Mouse (Mus musculus) G1E (cell line): Measurements from ENCODE around the gene Fstl4. TPM values are rescaled to one million over a fixed set of nuclear protein-coding genes. Genes with fewer than 3 reads are reported as not detected.

Experiments used
- ATAC-seq: 2 replicates; pipeline ENCODE4 v1.8.0; 2016; ENCODE audit warnings: mild to moderate bottlenecking; ENCODE audit not compliant: insufficient number of reproducible peaks, poor library complexity, low FRiP score, severe bottlenecking; ENCODE audit errors: extremely low read depth
- DNase-seq: peaks from one replicate; pipeline ENCODE4 v3.0.0; 2012; ENCODE audit warnings: low spot score
- H3K27me3 ChIP-seq: 2 replicates; pipeline ENCODE4 v1.6.1; 2012; ENCODE audit warnings: mild to moderate bottlenecking, low read length, inconsistent platforms; ENCODE audit not compliant: insufficient read depth
- H3K36me3 ChIP-seq: replicated peaks from 2 replicates; pipeline ENCODE3; 2012; ENCODE audit warnings: mild to moderate bottlenecking, inconsistent platforms
- H3K4me1 ChIP-seq: 2 replicates; pipeline ENCODE4 v1.6.1; 2012; ENCODE audit warnings: low read depth, low read length, inconsistent platforms, mixed read lengths; ENCODE audit not compliant: insufficient read depth
- H3K4me3 ChIP-seq: 2 replicates; pipeline ENCODE4 v1.5.1; 2012; ENCODE audit warnings: low read depth, mild to moderate bottlenecking, inconsistent platforms, low read length, moderate library complexity, mixed read lengths
- H3K9me3 ChIP-seq: replicated peaks from 2 replicates; pipeline ENCODE4 v1.6.1; 2012; ENCODE audit warnings: inconsistent platforms
- CTCF ChIP-seq: IDR thresholded peaks from 2 replicates; pipeline ENCODE4 v1.5.1; 2012; ENCODE audit warnings: low read depth, low read length, inconsistent platforms, mixed read lengths
- GATA1 ChIP-seq: IDR thresholded peaks from 2 replicates; pipeline ENCODE4 v1.6.1; 2012; ENCODE audit warnings: borderline replicate concordance, low read length, inconsistent platforms, mixed read lengths
- GATA2 ChIP-seq: IDR thresholded peaks from 2 replicates; pipeline ENCODE4 v1.6.1; 2012; ENCODE audit warnings: low read depth, low read length, inconsistent platforms, borderline replicate concordance
- POLR2AphosphoS5 ChIP-seq: IDR thresholded peaks from 2 replicates; pipeline ENCODE4 v1.6.1; 2012; ENCODE audit warnings: low read depth, low read length, inconsistent platforms; ENCODE audit not compliant: insufficient replicate concordance
- TAL1 ChIP-seq: conservative IDR thresholded peaks from 2 replicates; pipeline ENCODE4 v1.6.1; 2012; ENCODE audit warnings: low read depth, low read length, inconsistent platforms, mixed read lengths
- polyA plus RNA-seq: library from polyadenylated mRNA; stranded (reverse); fragments of >175 nt; gene quantifications from 2 replicates; pipeline ENCODE4 v1.2.3, GENCODE M21; 2012
- total RNA-seq, 2 experiments: library from RNA; stranded (forward) in 1 of 2; stranded (reverse) in 1 of 2; fragments of 200-1000 nt in 1 of 2; fragments of >200 nt in 1 of 2; fragmentation: Nextera tagmentation in 1 of 2; gene quantifications; 2 replicates each; pipeline ENCODE4 v1.2.3; 2014 to 2017

Gene Fstl4
- total and polyA plus RNA-seq, 3 experiments, result 0.05 TPM; not detected in 2

- Histone ChIP-seq H3K36me3 (no peaks in the 10 kb centered on the region), H3K4me1 (no peaks in the 10 kb centered on the region), H3K4me3 (no peak overlapping the region), H3K9me3 (no peaks in the 10 kb centered on the region), H3K27me3 (no peaks in the 10 kb centered on the region)
- no peak for DNase-seq
- no peak for ATAC-seq
- no peak for TF ChIP-seq GATA2
- no peak for TF ChIP-seq CTCF
- no peak for TF ChIP-seq GATA1
- no peak for TF ChIP-seq TAL1
- no peak for TF ChIP-seq POLR2AphosphoS5
Observed at GRCm38 (mm10) chr11:52888150-52888549, 123.7 kb downstream of the Fstl4 start.

- no peak for TF ChIP-seq GATA2
- TF ChIP-seq GATA1, result no peak
- TF ChIP-seq TAL1, result no peak
- TF ChIP-seq POLR2AphosphoS5, result no peak
- no peak for TF ChIP-seq CTCF
- no peaks in the 10 kb centered on the region for H3K27me3 ChIP-seq
Observed at GRCm38 (mm10) chr11:52889527-52889926, 125.1 kb downstream of the Fstl4 start.

GRCm38 (mm10) chr11:52890156-52890555, 125.7 kb downstream of the Fstl4 start:
- H3K9me3 ChIP-seq, result no peaks in the 10 kb centered on the region
- H3K4me1 ChIP-seq, result no peaks in the 10 kb centered on the region
- H3K27me3 ChIP-seq, result no peaks in the 10 kb centered on the region
- TF ChIP-seq POLR2AphosphoS5, result no peak
- ATAC-seq (no peak), DNase-seq (no peak)
- no peak overlapping the region for H3K4me3 ChIP-seq
- H3K36me3 ChIP-seq, result no peaks in the 10 kb centered on the region

More at GRCm38 (mm10) chr11:52889527-52889926, 125.1 kb downstream of the Fstl4 start:
- H3K4me3 ChIP-seq, result no peak overlapping the region
- no peak for DNase-seq
- no peak for ATAC-seq
- H3K9me3 ChIP-seq, result no peaks in the 10 kb centered on the region
- no peaks in the 10 kb centered on the region for H3K4me1 ChIP-seq
- no peaks in the 10 kb centered on the region for H3K36me3 ChIP-seq

GRCm38 (mm10) chr11:52904101-52904500, 139.7 kb downstream of the Fstl4 start:
- no peak overlapping the region for H3K4me3 ChIP-seq
- no peaks in the 10 kb centered on the region for H3K36me3 ChIP-seq
- no peaks in the 10 kb centered on the region for H3K4me1 ChIP-seq
- no peak for TF ChIP-seq GATA2
- no peak for TF ChIP-seq GATA1
- no peak for TF ChIP-seq TAL1
- no peak for TF ChIP-seq CTCF
- no peak for TF ChIP-seq POLR2AphosphoS5
- ATAC-seq (no peak), DNase-seq (no peak)
- H3K27me3 ChIP-seq, result no peaks in the 10 kb centered on the region
- H3K9me3 ChIP-seq, result no peaks in the 10 kb centered on the region

- H3K4me3 ChIP-seq, result no peak overlapping the region
- no peaks in the 10 kb centered on the region for H3K27me3 ChIP-seq
- H3K4me1 ChIP-seq, result no peaks in the 10 kb centered on the region
- no peaks in the 10 kb centered on the region for H3K36me3 ChIP-seq
- no peaks in the 10 kb centered on the region for H3K9me3 ChIP-seq
- TF ChIP-seq CTCF, result no peak
- no peak for TF ChIP-seq POLR2AphosphoS5
- no peak for TF ChIP-seq GATA1
- TF ChIP-seq TAL1, result no peak
- no peak for TF ChIP-seq GATA2
- ATAC-seq (no peak), DNase-seq (no peak)
Observed at GRCm38 (mm10) chr11:52910788-52911187, 146.4 kb downstream of the Fstl4 start.

- no peak for ATAC-seq
- no peak for DNase-seq
- Histone ChIP-seq H3K4me3 (no peak overlapping the region), H3K9me3 (no peaks in the 10 kb centered on the region), H3K36me3 (no peaks in the 10 kb centered on the region), H3K4me1 (no peaks in the 10 kb centered on the region), H3K27me3 (0 out of 2 replicates have a peak, but pooled peaks cover 5% of the 10 kb centered on the region)
- TF ChIP-seq TAL1, result no peak
- TF ChIP-seq GATA1, result no peak
- no peak for TF ChIP-seq GATA2
- TF ChIP-seq CTCF, result no peak
- TF ChIP-seq POLR2AphosphoS5, result no peak
Observed at GRCm38 (mm10) chr11:52914431-52914830, 150.0 kb downstream of the Fstl4 start.

GRCm38 (mm10) chr11:52915648-52916047, 151.2 kb downstream of the Fstl4 start:
- Histone ChIP-seq H3K27me3 (0 out of 2 replicates have a peak, but pooled peaks cover 5% of the 10 kb centered on the region), H3K4me3 (no peak overlapping the region), H3K9me3 (no peaks in the 10 kb centered on the region), H3K4me1 (no peaks in the 10 kb centered on the region), H3K36me3 (no peaks in the 10 kb centered on the region)
- ATAC-seq, result no peak
- TF ChIP-seq TAL1 (no peak), GATA1 (no peak), POLR2AphosphoS5 (no peak), GATA2 (no peak), CTCF (no peak)
- DNase-seq, result no peak
